In the genomic region with DNA sequence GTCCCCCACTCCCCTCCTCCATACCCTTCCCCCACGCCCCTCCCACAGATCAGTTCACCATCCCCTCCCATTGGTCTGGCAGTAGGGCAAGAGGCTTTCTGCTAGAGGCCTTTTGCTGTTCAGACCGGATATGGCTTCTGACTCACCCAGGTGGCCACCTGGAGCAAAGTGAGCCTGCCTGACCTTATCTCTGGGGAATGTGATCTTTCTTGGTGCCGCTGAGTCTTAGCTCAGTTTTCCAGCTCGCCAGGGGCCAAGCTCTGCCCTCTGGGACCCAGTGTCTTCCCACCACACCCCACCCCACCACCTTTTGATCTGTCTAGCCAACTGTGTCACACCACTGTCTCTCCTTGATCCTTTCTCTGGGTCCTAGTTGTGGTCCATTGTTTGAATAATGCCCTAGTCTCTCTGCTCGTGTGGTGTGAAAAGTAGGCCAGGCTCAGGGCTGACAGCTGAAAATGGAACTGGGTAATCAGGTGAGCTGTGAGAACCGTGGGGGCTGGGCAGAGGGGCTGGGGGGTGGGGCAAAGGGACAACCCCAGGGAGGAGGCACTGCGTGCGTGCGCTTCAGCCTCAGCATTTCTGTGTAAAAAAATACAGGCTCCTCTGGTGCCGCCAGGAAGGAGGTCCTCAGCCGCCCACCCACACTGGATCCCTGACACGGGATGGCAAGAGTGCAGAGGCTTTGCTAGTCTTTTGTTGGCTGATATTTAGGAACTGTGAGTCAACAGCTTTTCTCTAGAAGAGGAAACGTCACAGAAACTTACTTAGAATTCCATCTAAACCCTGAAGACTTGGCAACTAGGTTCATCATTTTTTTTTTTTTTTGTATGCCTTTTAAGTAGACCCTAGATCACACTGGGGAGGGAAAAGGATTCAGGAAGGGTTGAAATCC, we compare ENCODE assay signal across 11 mouse cellular contexts. TPM values are rescaled to one million over a fixed set of nuclear protein-coding genes. Genes with fewer than 3 reads are reported as not detected.
DNase-seq lines count a peak whose midpoint lies in the region; ATAC-seq and TF ChIP-seq lines count a peak whose summit lies in the region.
"Had no signal": no experiment of that assay in that cellular context is flagged by ENCODE, and none has a peak within 500 bp of the region (broad histone marks: within the 10 kb centered on the region; RNA-seq: fewer than 3 reads in every experiment).

No protein-coding gene starts in this region.

- TF ChIP-seq CTCF in hindbrain, postnatal 0 days (IDR thresholded peaks at IDR 0.05; ENCODE audit: low read depth), result no peak

- peaks cover 26% of the 10 kb centered on the region for H3K36me3 ChIP-seq in hindbrain, postnatal 0 days (ENCODE audit: insufficient read depth, low read length)
- H3K36me3 ChIP-seq in hindbrain, embryonic 13.5 days, result peaks cover 76% of the 10 kb centered on the region
- peaks cover 11% of the 10 kb centered on the region for H3K36me3 ChIP-seq in intestine, embryonic 15.5 days

- no peak overlapping the region for H3K4me2 ChIP-seq in hindbrain, postnatal 0 days (ENCODE audit: low read depth, low read length)
- H3K4me2 ChIP-seq in hindbrain, embryonic 13.5 days, result no peak overlapping the region
- no peak overlapping the region for H3K4me2 ChIP-seq in intestine, embryonic 15.5 days (replicated peaks)

- peak; percentile 34; the same call in 1 of the 2 replicates for ATAC-seq in hindbrain, postnatal 0 days
- no peak for ATAC-seq in hindbrain, embryonic 13.5 days (ENCODE audit: low FRiP score)
- ATAC-seq in intestine, embryonic 15.5 days, result peak; percentile 40; the same call in 1 of the 2 replicates
- ATAC-seq in monocyte, adult 5-6 weeks (replicated peaks; ENCODE audit: insufficient number of reproducible peaks, low FRiP score, low TSS enrichment, poor library complexity, severe bottlenecking), result no peak
- ATAC-seq in erythroid progenitor cell, adult 5-6 weeks (replicated peaks; ENCODE audit: low FRiP score, poor library complexity, severe bottlenecking), result no peak

- H3K9me3 ChIP-seq in hindbrain, postnatal 0 days (ENCODE audit: low read length), result no peaks in the 10 kb centered on the region
- H3K9me3 ChIP-seq in hindbrain, embryonic 13.5 days, result no peaks in the 10 kb centered on the region
- H3K9me3 ChIP-seq in intestine, embryonic 15.5 days, result no peaks in the 10 kb centered on the region

- no peak overlapping the region for H3K4me3 ChIP-seq in hindbrain, postnatal 0 days (ENCODE audit: low read length)
- no peak overlapping the region for H3K4me3 ChIP-seq in hindbrain, embryonic 13.5 days
- no peak overlapping the region for H3K4me3 ChIP-seq in intestine, embryonic 15.5 days (replicated peaks)

- H3K27me3 ChIP-seq in hindbrain, postnatal 0 days (ENCODE audit: insufficient read depth, low read length), result no peaks in the 10 kb centered on the region
- no peaks in the 10 kb centered on the region for H3K27me3 ChIP-seq in hindbrain, embryonic 13.5 days
- no peaks in the 10 kb centered on the region for H3K27me3 ChIP-seq in intestine, embryonic 15.5 days (replicated peaks)

- WGBS in hindbrain, postnatal 0 days, result 46% methylated on average over 13 of the region's 13 CpGs
- 44% methylated on average over 13 of the region's 13 CpGs for WGBS in hindbrain, embryonic 13.5 days
- 52% methylated on average over 13 of the region's 13 CpGs for WGBS in intestine, embryonic 15.5 days

- no peak for DNase-seq in hindbrain, postnatal 0 days (ENCODE audit: low spot score)
- peak; percentile 34 for DNase-seq in urinary bladder, postnatal 14 days (ENCODE audit: low spot score)
- DNase-seq in urinary bladder, adult 2 months (ENCODE audit: low spot score), result no peak
- DNase-seq in T-cell, adult 2 months (ENCODE audit: low spot score), result no peak
- DNase-seq: cerebellum, adult 9-10 months; heart, postnatal 10 days; kidney, adult 2 months had no signal

- H3K27ac ChIP-seq in hindbrain, postnatal 0 days, result no peak overlapping the region
- no peak overlapping the region for H3K27ac ChIP-seq in hindbrain, embryonic 13.5 days
- H3K27ac ChIP-seq in intestine, embryonic 15.5 days, result no peak overlapping the region

- no peak overlapping the region for H3K9ac ChIP-seq in hindbrain, postnatal 0 days (replicated peaks; ENCODE audit: low read length)
- H3K9ac ChIP-seq in hindbrain, embryonic 13.5 days, result no peak overlapping the region
- H3K9ac ChIP-seq in intestine, embryonic 15.5 days, result no peak overlapping the region

- no peaks in the 10 kb centered on the region for H3K4me1 ChIP-seq in hindbrain, postnatal 0 days (ENCODE audit: insufficient read depth, low read length)
- H3K4me1 ChIP-seq in hindbrain, embryonic 13.5 days (replicated peaks), result no peaks in the 10 kb centered on the region
- H3K4me1 ChIP-seq in intestine, embryonic 15.5 days (replicated peaks), result 0 out of 2 replicates have a peak, but pooled peaks cover 5% of the 10 kb centered on the region

RNA-seq across cellular contexts. Expression of a gene that starts 10.8 kb away (rescaled TPM):
- total RNA-seq in hindbrain, postnatal 0 days (2014; rRNA removed), result 23.3 and 26.5 TPM in 2 replicates
- polyA plus RNA-seq in hindbrain, postnatal 0 days (2015; fragmentation: Nextera tagmentation; extraction: Ambion mirVana), result 10.2 and 11.2 TPM in 2 replicates
- polyA plus RNA-seq in hindbrain, embryonic 13.5 days (2015; fragmentation: Nextera tagmentation; extraction: Ambion mirVana), result 13.9 and 14.7 TPM in 2 replicates
- 14.7 and 17.2 TPM in 2 replicates for polyA plus RNA-seq in urinary bladder, adult 2 months (2012; rRNA removed)
- 13.6 and 13.7 TPM in 2 replicates for polyA plus RNA-seq in intestine, embryonic 15.5 days (2015; fragmentation: Nextera tagmentation; extraction: Ambion mirVana)
- 4.0 to 9.1 TPM (median 4.9 TPM) in 3 replicates for total RNA-seq in monocyte, adult 5-6 weeks (2017)
- total RNA-seq in erythroid progenitor cell, adult 5-6 weeks (2015; ENCODE audit: low replicate concordance), result 0.36 and 1.3 TPM in 2 replicates
- 0.26 and 1.2 TPM in 2 replicates for total RNA-seq in erythroid progenitor cell, adult 5-6 weeks (2017; ENCODE audit: low replicate concordance)

RNA-seq across cellular contexts. Expression of a gene that starts 16.2 kb away (rescaled TPM):
- total RNA-seq in hindbrain, postnatal 0 days (2014; rRNA removed), result 1.3 and 3.6 TPM in 2 replicates
- 2.0 and 2.6 TPM in 2 replicates for polyA plus RNA-seq in hindbrain, postnatal 0 days (2015; fragmentation: Nextera tagmentation; extraction: Ambion mirVana)
- polyA plus RNA-seq in hindbrain, embryonic 13.5 days (2015; fragmentation: Nextera tagmentation; extraction: Ambion mirVana), result 0.39 and 0.40 TPM in 2 replicates
- 2.7 and 5.0 TPM in 2 replicates for polyA plus RNA-seq in urinary bladder, adult 2 months (2012; rRNA removed)
- 0.49 and 0.56 TPM in 2 replicates for polyA plus RNA-seq in intestine, embryonic 15.5 days (2015; fragmentation: Nextera tagmentation; extraction: Ambion mirVana)
- 1.1 to 3.4 TPM (median 2.6 TPM) in 3 replicates for total RNA-seq in monocyte, adult 5-6 weeks (2017)
- total RNA-seq in erythroid progenitor cell, adult 5-6 weeks (2015; ENCODE audit: low replicate concordance), result 4.2 and 9.4 TPM in 2 replicates
- 2.1 and 5.6 TPM in 2 replicates for total RNA-seq in erythroid progenitor cell, adult 5-6 weeks (2017; ENCODE audit: low replicate concordance)

RNA-seq across cellular contexts. Expression of a gene that starts 51.4 kb away (rescaled TPM):
- 1.6 and 3.2 TPM in 2 replicates for total RNA-seq in hindbrain, postnatal 0 days (2014; rRNA removed)
- 2.7 and 3.5 TPM in 2 replicates for polyA plus RNA-seq in hindbrain, postnatal 0 days (2015; fragmentation: Nextera tagmentation; extraction: Ambion mirVana)
- polyA plus RNA-seq in hindbrain, embryonic 13.5 days (2015; fragmentation: Nextera tagmentation; extraction: Ambion mirVana), result 0.96 and 1.0 TPM in 2 replicates
- polyA plus RNA-seq in urinary bladder, adult 2 months (2012; rRNA removed), result 17.6 and 21.6 TPM in 2 replicates
- polyA plus RNA-seq in intestine, embryonic 15.5 days (2015; fragmentation: Nextera tagmentation; extraction: Ambion mirVana), result 2.8 and 3.5 TPM in 2 replicates
- 3.1 to 9.2 TPM (median 5.0 TPM) in 3 replicates for total RNA-seq in monocyte, adult 5-6 weeks (2017)
- total RNA-seq in erythroid progenitor cell, adult 5-6 weeks (2015; ENCODE audit: low replicate concordance), result 23.1 and 29.3 TPM in 2 replicates
- total RNA-seq in erythroid progenitor cell, adult 5-6 weeks (2017; ENCODE audit: low replicate concordance), result 19.1 and 26.8 TPM in 2 replicates

Comparison
In these comparisons a context has a peak if more than half of its experiments do, and no peak if none do; other contexts are left out.
1. ATAC-seq: peak in hindbrain, postnatal 0 days (single experiment) and intestine, embryonic 15.5 days (single experiment); none in hindbrain, embryonic 13.5 days (single experiment), monocyte, adult 5-6 weeks (single experiment) and erythroid progenitor cell, adult 5-6 weeks (single experiment).